7 mouse cellular contexts compared by ENCODE assay signal in genomic region chrX:96130663-96131062, GRCm38 (mm10). TPM values are rescaled to one million over a fixed set of nuclear protein-coding genes. Genes with fewer than 3 reads are reported as not detected.
DNase-seq lines count a peak whose midpoint lies in the region; ATAC-seq lines count a peak whose summit lies in the region.

No protein-coding gene starts in this region.

- H3K36me3 ChIP-seq in kidney, embryonic 14.5 days (ENCODE audit: control insufficient read depth, insufficient read depth, low read length) = no peaks in the 10 kb centered on the region
- no peaks in the 10 kb centered on the region for H3K36me3 ChIP-seq in megakaryocyte, embryonic 14.5 days (replicated peaks; ENCODE audit: low read length)

- H3K4me2 ChIP-seq in kidney, embryonic 14.5 days (replicated peaks; ENCODE audit: low read depth, low read length) = no peak overlapping the region; the same call in 1 of the 2 replicates

- WGBS in kidney, embryonic 14.5 days = 61% methylated on average over 6 of the region's 6 CpGs

- H3K4me1 ChIP-seq in kidney, embryonic 14.5 days (ENCODE audit: control insufficient read depth, insufficient read depth, low read length) = no peaks in the 10 kb centered on the region
- H3K4me1 ChIP-seq in megakaryocyte, embryonic 14.5 days = peaks cover 80% of the 10 kb centered on the region

- no peaks in the 10 kb centered on the region for H3K27me3 ChIP-seq in kidney, embryonic 14.5 days (ENCODE audit: control insufficient read depth, insufficient read depth, low read length)
- H3K27me3 ChIP-seq in megakaryocyte, embryonic 14.5 days (replicated peaks) = peaks cover 8% of the 10 kb centered on the region

- H3K9ac ChIP-seq in kidney, embryonic 14.5 days (ENCODE audit: low read depth, low read length) = no peak overlapping the region

- peak; percentile 49; the same call in 1 of the 2 replicates for ATAC-seq in kidney, embryonic 14.5 days (ENCODE audit: low FRiP score, low TSS enrichment)

- peak; percentile 24 to 61 for DNase-seq in CD8-positive naive resting alpha-beta T cell, adult 2 months (ENCODE audit: low read depth in 2 of 2, low spot score in 2 of 2)
- peak; percentile 62 for DNase-seq in ZHBTc4 (ENCODE audit: low read depth, low spot score)
- no peak for DNase-seq in embryo, embryonic 10.5 days (ENCODE audit: low spot score)
- DNase-seq in cerebellum, adult 18-20 months = no peak
- DNase-seq in adrenal gland, postnatal 10 days = no peak

- H3K27ac ChIP-seq in kidney, embryonic 14.5 days (ENCODE audit: low read depth, low read length) = no peak overlapping the region

- H3K4me3 ChIP-seq in kidney, embryonic 14.5 days (ENCODE audit: low read length) = no peak overlapping the region
- H3K4me3 ChIP-seq in megakaryocyte, embryonic 14.5 days (replicated peaks) = peak overlapping the region; percentile 89

- H3K9me3 ChIP-seq in kidney, embryonic 14.5 days (ENCODE audit: control insufficient read depth, low read length) = no peaks in the 10 kb centered on the region
- no peaks in the 10 kb centered on the region for H3K9me3 ChIP-seq in megakaryocyte, embryonic 14.5 days

RNA-seq across cellular contexts. Expression of gene Msn, which starts 34.8 kb away (rescaled TPM):
- 70.2 and 112 TPM in 2 replicates for polyA plus RNA-seq in kidney, embryonic 14.5 days (2014; fragmentation: Nextera tagmentation; extraction: Ambion mirVana)
- 4.8 and 20.2 TPM in 2 replicates for polyA plus RNA-seq in megakaryocyte, embryonic 14.5 days (2012; ENCODE audit: insufficient read depth, low replicate concordance)
- total RNA-seq in adrenal gland, postnatal 10 days (2021) = 100 to 1,000 TPM; 145 to 150 TPM

Comparison
In these comparisons a context has a peak if more than half of its experiments do, and no peak if none do; other contexts are left out.
1. DNase-seq: peak in CD8-positive naive resting alpha-beta T cell, adult 2 months (2 of 2) and ZHBTc4 (single experiment); none in embryo, embryonic 10.5 days (single experiment), cerebellum, adult 18-20 months (0 of 2) and adrenal gland, postnatal 10 days (single experiment).